Mouse (Mus musculus) NIH3T3 (cell line): ENCODE data around the gene Stat4.

Experiments
- DNase-seq: peaks from one replicate; pipeline ENCODE4 v3.0.0-alpha.2; 2012; ENCODE audit warnings: low read depth

Gene Stat4

GRCm38 (mm10) chr1:51986848-51987247 lies at the start of gene Stat4:
Gene Stat4 (plus strand): TSS chr1:51987148.
- DNase-seq: no peak

DNA sequence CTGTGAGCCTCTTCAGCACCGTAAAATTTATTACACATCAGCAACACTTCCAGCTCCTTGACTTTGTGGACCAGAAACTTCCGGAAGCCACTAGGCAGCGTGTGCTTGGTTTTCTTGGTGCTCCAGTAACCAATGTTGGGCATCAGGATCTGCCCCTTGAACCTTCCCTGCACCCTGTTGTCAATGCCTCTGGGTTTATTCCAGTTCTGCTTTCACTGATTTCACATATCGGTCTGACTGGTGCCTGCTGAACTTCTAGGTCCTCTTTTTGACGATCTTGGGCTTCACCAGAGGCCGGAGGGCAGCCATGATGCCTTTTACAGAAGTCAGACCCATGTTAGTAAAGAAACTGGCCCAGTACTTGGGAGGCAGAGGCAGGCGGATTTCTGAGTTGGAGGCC lies 48.6 kb upstream of the Stat4 start:
- DNase-seq: no peak

GRCm38 (mm10) chr1:51944755-51945154 lies 42.2 kb upstream of the Stat4 start:
- DNase-seq: peak; percentile 86

- no peak for DNase-seq
Measured at GRCm38 (mm10) chr1:51947116-51947515, 39.8 kb upstream of the Stat4 start.

DNA sequence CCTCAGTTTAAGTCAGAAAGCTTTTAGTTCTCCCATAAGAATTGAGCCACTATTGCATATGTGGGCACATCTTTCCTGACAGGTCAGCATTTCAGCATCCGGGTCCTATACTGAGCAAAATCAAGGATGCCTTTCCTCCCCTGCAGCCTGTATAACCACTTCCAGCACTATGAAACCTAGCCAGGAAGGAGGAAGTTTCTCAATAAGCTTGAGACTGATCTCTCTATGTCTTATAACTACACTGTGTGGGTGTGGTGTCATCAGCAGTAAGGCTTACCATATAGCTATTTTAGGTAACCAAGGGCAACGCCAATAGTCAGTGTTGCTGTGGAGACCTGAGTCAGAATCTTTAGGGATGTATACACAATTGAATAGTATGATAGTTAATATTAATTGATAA lies 22.3 kb upstream of the Stat4 start:
- DNase-seq: no peak

GRCm38 (mm10) chr1:51968994-51969393 lies 18.0 kb upstream of the Stat4 start:
- DNase-seq: peak; percentile 14

DNA sequence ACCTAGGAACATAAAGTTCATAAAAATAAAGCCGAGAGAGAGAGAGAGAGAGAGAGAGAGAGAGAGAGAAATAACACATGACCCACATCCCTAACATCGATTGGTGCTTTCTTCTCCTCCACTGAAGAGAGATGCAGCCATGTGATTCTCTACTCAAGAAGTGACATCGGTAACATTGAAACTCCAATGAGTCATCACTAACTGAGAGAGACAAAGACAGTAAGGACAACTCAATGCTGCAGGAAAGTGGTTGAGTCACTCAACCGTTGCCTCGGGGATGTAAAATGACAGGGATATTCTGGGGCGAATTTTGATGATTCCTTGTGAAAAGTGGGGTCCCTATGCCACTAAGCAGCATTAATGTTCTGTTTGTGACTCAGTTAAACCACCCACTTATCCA lies 16.8 kb upstream of the Stat4 start:
- DNase-seq: no peak

- DNase-seq: no peak
Measured at GRCm38 (mm10) chr1:51975589-51975988, 11.4 kb upstream of the Stat4 start.

DNA sequence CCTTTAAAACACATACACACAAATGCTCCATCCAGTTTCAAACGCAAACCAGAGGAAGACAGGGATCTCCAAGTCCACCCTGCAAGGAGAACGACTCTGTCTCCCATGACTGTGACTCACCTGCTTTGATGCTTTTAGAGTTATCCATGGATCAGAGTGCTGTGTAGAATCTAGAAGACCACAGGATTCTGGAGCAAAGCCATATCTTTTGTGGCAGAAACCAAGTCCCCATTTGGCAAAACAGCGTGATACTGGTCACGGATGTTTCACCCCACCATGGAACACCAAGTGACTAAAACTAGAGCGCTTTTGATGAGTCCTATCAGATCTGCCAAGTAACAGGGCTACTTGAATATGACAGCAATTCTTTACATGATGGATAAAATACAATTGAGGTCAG lies 7.9 kb upstream of the Stat4 start:
- no peak for DNase-seq

DNA sequence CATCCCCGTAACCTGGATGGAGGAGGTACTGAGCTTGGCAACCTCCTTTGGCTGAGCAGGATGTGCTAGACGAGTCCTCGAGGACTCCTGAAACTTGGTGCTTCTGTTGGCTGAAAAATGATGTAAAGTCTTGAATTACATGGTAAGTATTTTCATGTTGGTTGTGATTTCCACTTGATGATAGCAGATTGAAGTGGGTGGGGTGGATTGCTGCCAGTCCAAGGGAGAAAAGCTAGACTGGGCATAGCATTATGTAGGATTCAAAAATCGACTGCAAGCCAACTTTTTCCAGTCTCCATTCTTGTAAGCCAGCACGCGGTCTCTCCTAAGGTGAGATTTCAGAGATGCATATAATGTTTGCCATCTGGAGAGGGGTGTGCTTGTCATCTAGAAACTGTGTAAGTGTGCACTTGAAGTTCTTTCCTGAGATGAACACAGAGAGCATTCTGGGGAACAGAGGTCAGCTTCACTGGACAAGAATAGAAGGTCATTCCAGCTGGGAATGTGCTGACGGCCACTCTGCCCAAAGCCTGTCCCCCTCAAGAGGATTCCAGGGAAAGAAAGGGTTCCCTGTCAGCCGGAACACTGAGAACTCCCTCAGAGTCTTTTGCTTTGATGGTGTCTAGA lies 5.1 kb downstream of the Stat4 start:
- DNase-seq: no peak

DNA sequence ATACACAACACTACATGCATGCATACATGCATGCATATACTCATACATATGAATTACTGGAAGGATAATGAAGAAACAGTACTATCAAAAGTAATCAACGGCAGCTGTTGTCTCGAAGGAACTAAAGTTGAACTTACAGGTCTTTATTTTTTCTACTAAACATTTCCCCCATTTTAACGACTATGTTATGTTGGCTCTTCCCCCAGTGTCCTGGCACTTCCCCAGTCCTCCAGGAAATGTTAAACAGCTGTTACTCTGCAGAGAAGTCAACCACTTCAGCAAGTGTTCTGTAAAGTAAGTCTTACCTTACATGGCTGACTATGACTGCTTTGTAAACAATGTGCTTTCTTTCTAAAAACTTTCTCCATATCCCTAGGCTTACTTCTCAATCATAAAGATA lies 9.1 kb downstream of the Stat4 start:
- DNase-seq: peak; percentile 18

- peak; percentile 29 for DNase-seq
Measured at GRCm38 (mm10) chr1:51996751-51997659, 10.1 kb downstream of the Stat4 start.

DNA sequence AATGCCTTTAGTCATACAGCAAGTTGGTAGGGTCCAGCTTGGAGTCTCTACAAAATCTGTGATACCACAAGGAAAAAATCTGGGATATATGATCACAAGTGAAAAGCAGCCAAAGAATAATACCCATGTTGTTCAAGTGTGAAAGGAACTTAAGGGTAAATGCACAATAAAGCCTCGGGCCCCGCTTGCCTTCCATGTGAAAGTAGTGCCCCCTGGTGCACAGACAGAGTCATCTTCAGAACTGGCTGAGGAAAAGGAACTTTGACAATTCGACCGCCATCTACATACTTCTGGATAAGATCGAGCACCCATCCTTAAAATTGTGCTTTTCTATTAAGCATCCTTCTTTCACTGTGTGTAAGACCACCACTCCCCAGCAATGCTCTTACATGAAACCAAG lies 11.6 kb downstream of the Stat4 start:
- DNase-seq: peak; percentile 74

DNA sequence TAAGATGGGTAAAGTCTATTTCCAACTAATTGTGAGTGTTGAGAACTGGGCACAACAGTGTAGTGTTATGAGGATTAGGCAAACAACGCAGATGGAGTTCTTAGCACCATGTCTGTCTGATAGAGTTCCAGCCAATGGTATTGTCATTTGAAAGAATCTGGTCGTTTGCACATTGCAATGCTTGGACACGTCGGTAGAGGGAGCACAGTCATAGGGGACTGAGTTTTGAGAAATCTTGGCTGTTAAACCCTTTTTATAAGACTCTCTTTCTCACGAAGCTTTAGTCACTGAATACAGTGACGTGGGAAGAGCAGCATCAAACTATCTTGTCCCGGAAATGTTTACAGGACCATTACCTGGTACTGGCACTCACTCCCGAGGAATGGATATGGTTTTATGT lies 17.1 kb downstream of the Stat4 start:
- DNase-seq: peak; percentile 86

DNA sequence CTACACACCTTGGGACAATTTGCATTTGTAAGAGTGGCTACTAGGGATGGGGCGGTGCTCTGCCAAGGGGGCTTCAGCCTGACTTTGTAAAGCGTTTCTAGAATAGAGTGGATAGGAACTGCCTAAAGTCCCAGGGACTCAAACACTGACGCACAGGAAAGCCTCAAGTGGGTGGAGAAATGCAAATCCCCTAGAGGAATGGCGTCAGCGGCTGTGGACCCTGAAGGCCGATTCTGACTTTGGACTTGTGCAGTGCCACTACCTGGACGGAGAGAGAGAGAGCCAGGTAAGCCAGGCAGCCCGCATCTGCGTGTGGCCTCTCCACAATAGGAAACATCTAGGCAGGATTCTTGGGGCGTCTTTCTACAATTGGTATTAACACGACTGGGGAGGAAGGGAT lies 21.5 kb downstream of the Stat4 start:
- no peak for DNase-seq

GRCm38 (mm10) chr1:52008947-52009346 lies 22.0 kb downstream of the Stat4 start:
- DNase-seq: no peak

DNA sequence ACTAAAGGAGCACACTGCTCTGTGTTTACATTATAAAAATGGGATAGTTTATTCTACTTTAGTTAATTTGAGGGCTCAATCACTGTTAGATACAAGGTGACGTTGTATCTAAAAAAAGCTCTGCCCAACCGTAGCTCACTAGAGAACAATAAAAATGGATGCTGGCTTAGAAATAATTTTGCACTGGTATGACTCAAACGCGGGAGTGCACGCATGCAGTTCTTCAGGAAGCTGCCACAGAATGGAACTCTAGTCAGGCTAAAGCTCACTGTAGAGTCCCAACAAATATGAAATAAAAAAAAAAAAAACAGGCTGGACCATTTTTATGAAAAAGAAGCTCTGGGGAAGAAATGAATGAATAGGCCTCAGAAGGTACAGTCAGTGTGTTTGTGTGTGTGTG lies 23.8 kb downstream of the Stat4 start:
- no peak for DNase-seq

GRCm38 (mm10) chr1:52011227-52011626 lies 24.3 kb downstream of the Stat4 start:
- DNase-seq: no peak

DNA sequence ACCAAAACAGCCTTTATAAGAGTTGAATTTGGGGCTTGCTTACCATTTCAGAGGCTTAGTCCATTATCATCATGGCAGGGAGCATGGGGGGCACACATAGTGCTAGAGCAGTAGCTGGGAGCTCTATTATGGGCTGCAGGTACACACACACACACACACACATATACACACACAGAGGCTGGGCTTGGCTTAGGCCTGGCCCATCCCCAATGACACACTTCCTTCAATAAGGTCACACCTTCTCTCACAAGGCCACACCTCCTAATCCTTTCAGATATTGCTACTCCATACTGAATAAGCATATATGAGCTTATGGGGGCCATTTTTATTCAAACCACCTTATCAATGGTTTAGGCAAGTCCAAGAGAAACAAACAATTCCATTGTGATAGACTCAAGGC lies 25.3 kb downstream of the Stat4 start:
- DNase-seq: no peak

DNA sequence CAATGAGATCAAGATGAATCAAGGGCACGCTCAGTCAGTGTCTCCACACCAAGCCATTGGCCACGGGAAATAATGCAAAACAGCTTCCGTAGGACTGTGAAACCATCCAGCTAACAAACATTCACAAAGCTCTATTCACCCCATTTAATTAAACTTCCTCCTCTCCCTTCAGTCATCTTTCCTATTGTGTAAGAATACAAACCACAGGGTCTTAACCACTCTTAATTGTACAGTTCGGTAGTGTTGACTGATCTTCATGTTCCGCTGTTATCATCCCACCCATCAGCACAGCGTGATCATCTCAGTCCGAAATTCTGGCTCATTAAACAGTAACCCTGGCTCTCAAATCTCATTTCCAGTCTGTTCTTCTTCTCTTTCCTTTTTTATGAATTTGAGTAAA lies 25.8 kb downstream of the Stat4 start:
- DNase-seq: no peak

DNA sequence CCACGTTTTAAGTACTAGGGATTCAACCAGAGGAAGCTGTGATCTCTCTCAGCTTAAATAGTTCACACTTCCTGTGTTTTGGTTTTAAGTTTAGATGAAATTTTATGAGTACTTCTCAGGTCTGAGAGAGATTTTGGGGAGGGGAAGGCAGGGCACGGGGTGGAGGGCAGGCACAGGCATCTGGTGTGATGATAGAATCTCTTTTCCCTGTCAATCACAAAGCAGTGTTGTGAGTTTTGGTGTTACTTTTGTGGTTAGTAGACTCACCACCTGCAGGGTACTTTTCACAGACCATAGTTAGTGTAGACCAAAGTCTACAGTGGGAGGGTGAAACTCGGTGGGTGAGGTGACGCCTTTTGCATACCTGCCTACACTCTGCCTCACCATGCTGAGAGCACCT lies 32.7 kb downstream of the Stat4 start:
- DNase-seq: no peak

DNA sequence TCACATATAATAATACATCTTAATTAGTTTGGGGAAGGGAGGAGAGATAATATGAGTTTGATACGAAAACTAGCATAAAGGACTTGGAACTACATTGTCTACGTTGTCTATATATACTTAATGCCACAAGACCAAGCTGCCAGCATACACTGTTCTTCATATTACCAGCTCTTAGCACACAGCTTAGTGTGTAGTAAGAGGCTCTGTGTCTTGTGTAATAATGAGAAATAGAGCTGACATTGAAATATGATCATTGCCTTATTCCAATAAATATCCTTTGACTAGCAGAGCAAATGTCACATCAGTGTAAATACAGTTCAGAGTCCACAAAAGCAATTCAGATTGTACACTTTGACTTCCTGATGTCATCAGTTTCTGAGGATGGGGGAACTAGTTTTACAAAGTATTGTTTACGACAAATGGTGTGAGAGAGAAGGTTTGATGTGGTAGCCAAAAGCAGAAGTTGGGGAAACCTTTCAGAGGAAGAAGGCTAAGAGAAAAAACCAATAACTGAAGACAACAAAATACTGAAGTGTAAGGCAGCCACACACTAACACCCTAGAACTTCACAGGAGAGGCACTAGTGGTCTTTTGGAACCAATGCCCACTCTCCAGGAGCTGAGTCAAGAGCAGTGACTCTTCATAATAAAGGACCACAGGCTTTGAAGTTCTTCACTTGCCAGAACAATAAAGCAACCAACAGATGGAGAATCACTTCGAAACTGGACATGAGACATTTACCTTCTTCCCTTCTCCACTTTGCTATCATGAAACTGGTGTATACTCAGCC lies 35.2 kb downstream of the Stat4 start:
- DNase-seq: no peak

GRCm38 (mm10) chr1:52028686-52029085 lies 41.7 kb downstream of the Stat4 start:
- no peak for DNase-seq
